Mouse (Mus musculus) olfactory bulb, adult 2 months (tissue): ENCODE measurements at regions not wholly inside any gene's neighbourhood (a gene's known extent, or its start where the extent isn't known, plus 50 kb on each side); places are given as distances from the start of the nearest gene placed in this dataset.

Experiments
- CTCF ChIP-seq: fragments of 200-500 bp; IDR thresholded peaks from 2 replicates; pipeline ENCODE4 v1.5.1; 2012; ENCODE audit warnings: low read depth, mild to moderate bottlenecking, low read length, moderate library complexity; ENCODE audit not compliant: insufficient read depth
- POLR2A ChIP-seq: fragments of 200-500 bp; IDR thresholded peaks from 2 replicates; pipeline ENCODE4 v1.6.1; 2012; ENCODE audit warnings: mild to moderate bottlenecking, low read depth, low read length, moderate library complexity; ENCODE audit not compliant: insufficient read depth

DNA sequence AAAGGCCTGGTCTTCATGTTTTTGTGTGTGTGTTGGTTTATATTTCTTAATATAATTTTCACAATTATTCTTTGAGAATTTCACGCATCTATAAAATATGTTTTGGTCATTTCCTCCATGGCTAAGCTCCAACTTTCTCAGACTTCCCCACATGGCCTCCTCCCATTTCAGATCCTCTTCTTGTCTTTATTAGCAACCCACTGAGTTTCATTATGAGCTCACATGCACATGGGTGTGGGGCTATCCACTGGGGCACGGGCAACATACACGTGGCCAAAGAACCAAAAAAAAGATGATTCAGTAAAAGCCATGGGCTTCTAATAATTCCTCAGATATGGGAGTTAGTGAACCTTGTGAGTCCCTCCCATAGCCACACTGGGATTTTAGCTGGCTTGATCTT is 50.1 kb upstream of the Mpp6 start:
- TF ChIP-seq CTCF (no peak), POLR2A (no peak)
